Mouse (Mus musculus) forebrain, embryonic 13.5 days (tissue): ENCODE data around the gene Obscn. TPM values are rescaled to one million over a fixed set of nuclear protein-coding genes. Genes with fewer than 3 reads are reported as not detected.

ENCODE experiments used
- ATAC-seq: fragments of 200-750 bp; cut with Nextera tagmentation; 2 replicates; pipeline ENCODE4 v1.8.0; 2017
- H3K27ac ChIP-seq: fragments of 300-500 bp; sonication (generic); 2 replicates; pipeline ENCODE4 v1.5.1; 2015; ENCODE audit warnings: inconsistent platforms, mild to moderate bottlenecking, moderate library complexity
- H3K27me3 ChIP-seq: fragments of 300-500 bp; sonication (generic); 2 replicates; pipeline ENCODE4 v1.6.1; 2015; ENCODE audit warnings: mild to moderate bottlenecking, inconsistent platforms
- H3K36me3 ChIP-seq: fragments of 300-500 bp; sonication (generic); 2 replicates; pipeline ENCODE4 v1.6.1; 2015; ENCODE audit warnings: mild to moderate bottlenecking, inconsistent platforms; ENCODE audit not compliant: poor library complexity, severe bottlenecking
- H3K4me1 ChIP-seq: fragments of 300-500 bp; sonication (generic); 2 replicates; pipeline ENCODE4 v1.6.1; 2015; ENCODE audit warnings: inconsistent platforms
- H3K4me2 ChIP-seq: fragments of 300-500 bp; sonication (generic); 2 replicates; pipeline ENCODE4 v1.6.1; 2015; ENCODE audit warnings: inconsistent platforms, mild to moderate bottlenecking, moderate library complexity
- H3K4me3 ChIP-seq: fragments of 300-500 bp; sonication (generic); 2 replicates; pipeline ENCODE4 v1.5.1; 2015; ENCODE audit warnings: mild to moderate bottlenecking, inconsistent platforms
- H3K9ac ChIP-seq: fragments of 300-500 bp; sonication (generic); 2 replicates; pipeline ENCODE4 v1.6.1; 2015; ENCODE audit warnings: mild to moderate bottlenecking, inconsistent platforms
- H3K9me3 ChIP-seq: fragments of 300-500 bp; sonication (generic); replicated peaks from 2 replicates; pipeline ENCODE4 v1.6.1; 2016; ENCODE audit warnings: inconsistent platforms
- WGBS: fragments of 180-500 bp; shearing (Covaris S2); methylation state at CpG from one replicate; pipeline ENCODE4 v1.1.7; 2015; 5-methylcytosine and 5-hydroxymethylcytosine counted together
- polyA plus RNA-seq: library from polyadenylated mRNA; unstranded; fragments of >200 nt; fragmentation: Nextera tagmentation; extraction: Ambion mirVana; gene quantifications from 2 replicates; pipeline ENCODE4 v1.2.1, GENCODE M21; 2015

Gene Obscn
- polyA plus RNA-seq, 1 experiment from 2014 or later = 0.04 TPM

DNA sequence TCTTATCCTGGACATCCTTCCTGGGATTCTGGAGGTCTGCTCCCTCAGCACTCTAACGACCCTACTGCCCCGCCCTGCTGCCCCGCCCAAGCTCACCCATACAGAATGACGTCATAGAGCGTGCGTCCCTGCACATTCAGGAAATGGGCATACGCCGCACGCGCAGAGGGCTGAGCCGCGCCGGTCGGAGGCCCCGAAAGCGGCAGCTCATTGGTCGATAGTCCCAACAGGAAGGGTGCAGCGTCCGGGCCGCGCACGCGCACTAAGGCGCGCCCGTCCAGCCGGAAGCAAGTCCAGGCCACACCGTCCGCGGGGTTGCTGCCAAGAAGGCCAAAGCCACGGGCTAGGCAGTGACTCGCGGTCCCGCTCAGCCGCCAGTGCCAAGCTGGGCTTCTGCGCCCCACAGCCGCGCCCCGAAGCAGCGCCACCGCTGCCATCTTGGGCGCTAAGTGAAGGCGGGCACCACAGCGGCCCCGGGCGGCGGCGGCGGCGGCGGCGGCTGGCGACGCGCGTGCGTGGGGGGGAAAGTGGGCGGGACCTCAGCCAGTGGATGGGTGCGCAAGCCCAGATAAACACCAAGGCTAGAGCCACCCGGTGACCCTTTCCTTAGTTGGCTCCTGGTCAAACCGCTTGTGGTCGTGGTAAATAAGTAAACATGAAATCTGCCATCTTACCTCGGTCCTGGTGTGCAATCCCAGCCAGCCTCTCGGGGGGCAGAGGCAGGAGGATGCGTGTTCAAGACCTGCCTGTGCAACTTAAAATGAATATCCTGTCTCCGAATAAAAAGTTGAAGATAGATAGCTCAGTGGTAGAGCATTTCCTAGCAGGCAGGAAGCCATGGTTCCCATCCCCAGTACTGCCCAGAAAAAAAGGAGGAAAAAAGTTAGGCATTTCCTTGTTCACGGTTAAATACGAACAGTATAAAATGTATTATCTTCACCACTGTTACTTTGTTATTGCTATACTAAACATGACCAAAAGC is 27.3 kb upstream of the Obscn start, which contains the start of gene Iba57:
Gene Iba57 (minus strand): TSS at position 485 of the 982 bp plus-strand sequence.
- Histone ChIP-seq H3K4me3 (peak within 1 kb of the TSS; percentile 72), H3K27ac (peak within 1 kb of the TSS; percentile 99), H3K9ac (peak within 1 kb of the TSS; percentile 84), H3K4me1 (peaks cover 17% of the 10 kb centered on the region), H3K36me3 (peaks cover 5% of the 10 kb centered on the region), H3K9me3 (no peaks in the 10 kb centered on the region), H3K4me2 (peak within 1 kb of the TSS; percentile 67), H3K27me3 (no peaks in the 10 kb centered on the region)
- peak; percentile 99 for ATAC-seq
- WGBS = 4% methylated on average over 61 of the region's 68 CpGs

- Histone ChIP-seq H3K4me2 (peak overlapping the region; percentile 67), H3K27ac (peak overlapping the region; percentile 99), H3K9me3 (no peaks in the 10 kb centered on the region), H3K4me3 (peak overlapping the region; percentile 72), H3K9ac (peak overlapping the region; percentile 60), H3K27me3 (no peaks in the 10 kb centered on the region), H3K4me1 (peaks cover 17% of the 10 kb centered on the region), H3K36me3 (peaks cover 14% of the 10 kb centered on the region)
- no peak for ATAC-seq
- WGBS = 57% methylated on average over 9 of the region's 9 CpGs
These were observed 26.4 kb upstream of the Obscn start for GRCm38 (mm10) chr11:59162443-59163254.

- no peaks in the 10 kb centered on the region for H3K27me3 ChIP-seq
These were observed 25.2 kb upstream of the Obscn start for GRCm38 (mm10) chr11:59161398-59161797.

DNA sequence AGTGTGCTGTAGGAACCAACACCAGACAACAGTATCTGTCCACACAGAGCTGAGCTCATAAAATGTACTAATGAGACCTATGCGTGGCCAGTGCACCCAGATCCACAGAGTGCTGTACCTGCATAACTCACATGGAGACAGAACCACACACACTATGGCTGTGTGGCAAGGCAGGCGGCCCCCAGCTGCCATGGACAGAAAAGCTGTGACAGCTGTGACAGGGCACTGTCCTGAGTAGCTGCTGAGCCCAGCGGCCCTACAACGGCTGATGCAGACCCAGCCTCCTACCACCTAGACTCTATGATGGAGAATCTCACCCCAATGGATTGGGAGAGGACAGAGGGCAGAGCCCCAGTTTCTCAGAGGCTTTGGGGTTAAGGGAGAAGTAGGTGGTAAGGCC is 23.4 kb upstream of the Obscn start:
- no peak overlapping the region for H3K4me3 ChIP-seq
- no peak overlapping the region for H3K27ac ChIP-seq
- no peak for ATAC-seq
- H3K36me3 ChIP-seq = peaks cover 30% of the 10 kb centered on the region
- H3K4me2 ChIP-seq = no peak overlapping the region
- H3K4me1 ChIP-seq = peaks cover 17% of the 10 kb centered on the region
- no peak overlapping the region for H3K9ac ChIP-seq
- no peaks in the 10 kb centered on the region for H3K9me3 ChIP-seq
- no peaks in the 10 kb centered on the region for H3K27me3 ChIP-seq
- 81% methylated on average over 4 of the region's 4 CpGs for WGBS

More at GRCm38 (mm10) chr11:59161398-59161797, 25.2 kb upstream of the Obscn start:
- no peak overlapping the region for H3K4me3 ChIP-seq
- 83% methylated on average over 5 of the region's 5 CpGs for WGBS
- H3K9me3 ChIP-seq = no peaks in the 10 kb centered on the region
- no peak overlapping the region for H3K9ac ChIP-seq
- no peak for ATAC-seq
- no peak overlapping the region for H3K4me2 ChIP-seq
- no peak overlapping the region for H3K27ac ChIP-seq
- peaks cover 17% of the 10 kb centered on the region for H3K4me1 ChIP-seq
- peaks cover 23% of the 10 kb centered on the region for H3K36me3 ChIP-seq

- Histone ChIP-seq H3K9me3 (no peaks in the 10 kb centered on the region), H3K27ac (no peak overlapping the region), H3K4me1 (peaks cover 13% of the 10 kb centered on the region), H3K4me2 (no peak overlapping the region), H3K9ac (no peak overlapping the region), H3K4me3 (no peak overlapping the region), H3K27me3 (no peaks in the 10 kb centered on the region), H3K36me3 (peaks cover 30% of the 10 kb centered on the region)
- 92% methylated on average over 13 of the region's 13 CpGs for WGBS
- no peak for ATAC-seq
These were observed 22.9 kb upstream of the Obscn start for GRCm38 (mm10) chr11:59159099-59159498.

GRCm38 (mm10) chr11:59155900-59156299 is 19.7 kb upstream of the Obscn start:
- Histone ChIP-seq H3K4me2 (no peak overlapping the region), H3K4me1 (no peaks in the 10 kb centered on the region), H3K9me3 (no peaks in the 10 kb centered on the region), H3K4me3 (no peak overlapping the region), H3K27ac (no peak overlapping the region), H3K9ac (no peak overlapping the region), H3K27me3 (no peaks in the 10 kb centered on the region), H3K36me3 (peaks cover 30% of the 10 kb centered on the region)
- ATAC-seq = no peak
- 94% methylated on average over 5 of the region's 5 CpGs for WGBS

DNA sequence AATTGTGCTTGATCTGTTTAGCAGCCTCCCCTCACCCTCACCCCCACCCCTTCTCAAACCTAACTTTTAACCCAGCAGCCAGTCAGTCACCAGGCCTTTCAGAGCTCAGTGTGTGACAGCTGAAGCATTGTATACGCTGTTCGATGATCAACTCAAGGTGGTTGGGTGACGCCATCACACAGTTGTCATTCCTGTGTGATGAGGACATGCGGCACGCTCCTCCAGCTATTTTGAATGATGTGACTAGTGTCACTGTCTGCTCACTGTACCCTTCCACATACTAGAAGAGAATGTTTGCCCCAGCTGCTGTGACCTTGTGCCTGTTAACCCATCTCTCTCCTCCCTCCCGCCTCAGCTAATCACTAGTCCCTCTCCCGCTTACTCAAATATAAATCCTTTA is 18.0 kb upstream of the Obscn start:
- Histone ChIP-seq H3K27me3 (no peaks in the 10 kb centered on the region), H3K9ac (no peak overlapping the region), H3K4me3 (no peak overlapping the region), H3K4me1 (no peaks in the 10 kb centered on the region), H3K9me3 (no peaks in the 10 kb centered on the region), H3K36me3 (peaks cover 30% of the 10 kb centered on the region), H3K4me2 (no peak overlapping the region), H3K27ac (no peak overlapping the region)
- WGBS = 89% methylated on average over 7 of the region's 7 CpGs
- no peak for ATAC-seq

DNA sequence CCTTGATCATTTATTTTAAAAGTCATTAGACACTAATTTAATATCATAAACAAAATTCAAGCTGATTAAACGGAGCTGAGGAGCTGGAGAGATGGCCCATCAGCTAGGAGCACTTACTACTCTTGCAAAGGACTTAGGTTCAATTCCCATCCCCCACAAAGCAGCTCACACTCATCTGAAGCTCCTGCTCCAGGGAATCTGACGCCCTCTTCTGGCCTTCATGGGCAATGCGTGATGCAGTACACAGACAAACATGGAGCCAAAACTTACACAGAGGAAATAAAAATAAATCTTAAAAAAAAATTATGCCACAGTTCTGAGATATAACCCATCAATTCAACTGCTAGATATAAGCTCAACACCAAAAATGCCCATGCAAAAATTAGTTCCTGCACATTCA is 15.5 kb upstream of the Obscn start:
- H3K4me3 ChIP-seq = no peak overlapping the region
- H3K9ac ChIP-seq = no peak overlapping the region
- no peaks in the 10 kb centered on the region for H3K9me3 ChIP-seq
- H3K27me3 ChIP-seq = no peaks in the 10 kb centered on the region
- no peaks in the 10 kb centered on the region for H3K4me1 ChIP-seq
- 22% methylated on average over 3 of the region's 3 CpGs for WGBS
- H3K27ac ChIP-seq = no peak overlapping the region
- no peak overlapping the region for H3K4me2 ChIP-seq
- no peak for ATAC-seq
- peaks cover 7% of the 10 kb centered on the region; the same call in 1 of the 2 replicates for H3K36me3 ChIP-seq

DNA sequence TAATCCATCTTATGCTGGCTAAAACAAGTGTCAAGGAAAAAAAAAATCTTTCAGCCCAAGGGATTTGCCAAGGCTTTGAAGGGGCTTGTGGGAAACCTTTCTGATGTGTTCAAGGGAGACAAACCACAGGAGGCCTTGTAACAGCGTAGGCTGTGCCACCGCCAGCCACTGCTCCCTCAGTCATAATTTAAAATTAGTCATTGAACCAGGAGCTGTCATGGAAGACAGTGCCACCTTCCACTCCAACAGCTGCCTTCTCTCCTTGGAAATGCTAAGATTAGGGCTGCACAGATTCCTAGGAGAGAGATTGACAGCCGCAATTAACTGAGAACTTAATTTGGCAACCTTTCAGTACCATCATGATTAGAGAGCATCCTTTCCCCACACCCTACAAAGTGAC is 13.1 kb upstream of the Obscn start:
- ATAC-seq = no peak
- H3K4me1 ChIP-seq = no peaks in the 10 kb centered on the region
- H3K36me3 ChIP-seq = no peaks in the 10 kb centered on the region
- H3K27me3 ChIP-seq = no peaks in the 10 kb centered on the region
- H3K9me3 ChIP-seq = no peaks in the 10 kb centered on the region
- no peak overlapping the region for H3K27ac ChIP-seq
- no peak overlapping the region for H3K9ac ChIP-seq
- 64% methylated on average over 3 of the region's 3 CpGs for WGBS
- H3K4me3 ChIP-seq = no peak overlapping the region
- H3K4me2 ChIP-seq = no peak overlapping the region

GRCm38 (mm10) chr11:59142962-59143361 is 6.8 kb upstream of the Obscn start:
- Histone ChIP-seq H3K9ac (no peak overlapping the region), H3K27ac (no peak overlapping the region), H3K4me1 (0 out of 2 replicates have a peak, but pooled peaks cover 4% of the 10 kb centered on the region), H3K4me2 (no peak overlapping the region), H3K36me3 (no peaks in the 10 kb centered on the region), H3K4me3 (no peak overlapping the region), H3K27me3 (peaks cover 7% of the 10 kb centered on the region; the same call in 1 of the 2 replicates), H3K9me3 (no peaks in the 10 kb centered on the region)
- 82% methylated on average over 5 of the region's 5 CpGs for WGBS
- ATAC-seq = no peak

DNA sequence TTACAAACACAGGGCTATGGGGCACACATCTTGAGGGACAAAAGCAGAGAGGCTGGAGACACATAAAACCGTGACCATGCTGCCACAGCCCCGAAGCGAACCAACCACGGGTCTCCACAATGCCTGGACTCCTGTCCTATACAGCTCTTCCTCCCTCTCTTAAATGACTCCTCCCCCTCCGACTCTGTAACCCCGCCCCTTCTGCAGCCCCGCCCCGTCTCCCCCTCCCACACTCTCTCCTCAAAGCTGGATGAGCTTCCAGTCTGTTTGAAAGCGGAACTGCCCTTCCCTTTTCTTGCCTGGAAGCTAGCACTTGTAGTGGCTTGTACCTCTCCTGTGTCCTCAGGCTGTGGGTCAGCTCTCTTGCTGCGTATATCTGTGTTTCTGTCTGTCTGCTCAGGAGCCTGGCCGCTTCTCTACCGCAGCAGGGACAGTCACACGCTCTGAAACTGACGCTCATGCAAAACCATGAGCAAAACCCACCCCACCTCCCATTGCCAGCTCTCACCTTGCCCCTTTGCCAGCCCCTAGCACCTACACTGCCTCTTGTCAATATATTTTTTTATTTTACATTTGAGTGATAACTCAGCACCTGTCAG is 5.7 kb upstream of the Obscn start:
- no peak overlapping the region for H3K27ac ChIP-seq
- no peak overlapping the region for H3K9ac ChIP-seq
- H3K9me3 ChIP-seq = no peaks in the 10 kb centered on the region
- 0 out of 2 replicates have a peak, but pooled peaks cover 4% of the 10 kb centered on the region for H3K4me1 ChIP-seq
- peaks cover 18% of the 10 kb centered on the region for H3K27me3 ChIP-seq
- no peak for ATAC-seq
- no peaks in the 10 kb centered on the region for H3K36me3 ChIP-seq
- WGBS = 14% methylated on average over 14 of the region's 14 CpGs
- peak overlapping the region; percentile 37 for H3K4me2 ChIP-seq
- H3K4me3 ChIP-seq = no peak overlapping the region
